26 mouse cellular contexts compared by ENCODE assay signal in genomic region chr17:49902613-49903012, GRCm38 (mm10).
"Had no signal": no experiment of that assay in that cellular context is flagged by ENCODE, and none has a peak within 500 bp of the region (broad histone marks: within the 10 kb centered on the region; RNA-seq: fewer than 3 reads in every experiment).

No protein-coding gene starts in this region.

- H3K4me2 ChIP-seq: embryonic facial prominence, embryonic 12.5 days; embryonic facial prominence, embryonic 13.5 days; embryonic facial prominence, embryonic 15.5 days; forebrain, embryonic 12.5 days; forebrain, embryonic 13.5 days; forebrain, embryonic 15.5 days had no signal

- DNase-seq: cerebellum, adult 9-11 months; cerebellum, postnatal 10 days; cerebellum, postnatal 14 days; cerebellum, postnatal 25 days; cerebellum, postnatal 36 days; embryo, embryonic 11 days; forebrain, postnatal 0 days; gastrocnemius, adult 2 months; gastrocnemius, postnatal 10 days; gastrocnemius, postnatal 14 days; gastrocnemius, postnatal 25 days; gastrocnemius, postnatal 36 days; heart, adult 11 months; heart, adult 18-20 months; heart, adult 2 months had no signal

- H3K9me3 ChIP-seq: embryonic facial prominence, embryonic 10.5 days; embryonic facial prominence, embryonic 12.5 days; embryonic facial prominence, embryonic 13.5 days; embryonic facial prominence, embryonic 15.5 days; forebrain, embryonic 10.5 days; forebrain, embryonic 12.5 days; forebrain, embryonic 13.5 days; forebrain, embryonic 15.5 days had no signal

- H3K9ac ChIP-seq: embryonic facial prominence, embryonic 12.5 days; embryonic facial prominence, embryonic 13.5 days; embryonic facial prominence, embryonic 15.5 days; forebrain, embryonic 12.5 days; forebrain, embryonic 13.5 days; forebrain, embryonic 15.5 days; forebrain, postnatal 0 days had no signal

- H3K4me3 ChIP-seq: embryonic facial prominence, embryonic 10.5 days; embryonic facial prominence, embryonic 12.5 days; embryonic facial prominence, embryonic 13.5 days; embryonic facial prominence, embryonic 15.5 days; erythroblast, embryonic 14.5 days; forebrain, embryonic 10.5 days; forebrain, embryonic 12.5 days; forebrain, embryonic 13.5 days; forebrain, embryonic 15.5 days; gastrocnemius, adult 2 months; heart, adult 2 months had no signal

- H3K36me3 ChIP-seq: embryonic facial prominence, embryonic 10.5 days; embryonic facial prominence, embryonic 12.5 days; embryonic facial prominence, embryonic 13.5 days; embryonic facial prominence, embryonic 15.5 days; forebrain, embryonic 10.5 days; forebrain, embryonic 12.5 days; forebrain, embryonic 15.5 days had no signal

- H3K27ac ChIP-seq: embryonic facial prominence, embryonic 10.5 days; embryonic facial prominence, embryonic 12.5 days; embryonic facial prominence, embryonic 13.5 days; embryonic facial prominence, embryonic 15.5 days; forebrain, embryonic 10.5 days; forebrain, embryonic 12.5 days; forebrain, embryonic 13.5 days; forebrain, embryonic 15.5 days; gastrocnemius, adult 2 months; heart, adult 2 months had no signal

- H3K4me1 ChIP-seq: embryonic facial prominence, embryonic 15.5 days had no signal

- H3K27me3 ChIP-seq: forebrain, embryonic 15.5 days had no signal

- ATAC-seq: forebrain, embryonic 13.5 days; forebrain, embryonic 14.5 days; forebrain, embryonic 15.5 days; forebrain, embryonic 16.5 days; forebrain, postnatal 0 days had no signal
